Mouse (Mus musculus): ENCODE results near the gene Lrig2. TPM values are rescaled to one million over a fixed set of nuclear protein-coding genes. Genes with fewer than 3 reads are reported as not detected.

The Lrig2 gene
- polyA plus RNA-seq, 1 experiment from 2014 or later, result 6.4 TPM

DNA sequence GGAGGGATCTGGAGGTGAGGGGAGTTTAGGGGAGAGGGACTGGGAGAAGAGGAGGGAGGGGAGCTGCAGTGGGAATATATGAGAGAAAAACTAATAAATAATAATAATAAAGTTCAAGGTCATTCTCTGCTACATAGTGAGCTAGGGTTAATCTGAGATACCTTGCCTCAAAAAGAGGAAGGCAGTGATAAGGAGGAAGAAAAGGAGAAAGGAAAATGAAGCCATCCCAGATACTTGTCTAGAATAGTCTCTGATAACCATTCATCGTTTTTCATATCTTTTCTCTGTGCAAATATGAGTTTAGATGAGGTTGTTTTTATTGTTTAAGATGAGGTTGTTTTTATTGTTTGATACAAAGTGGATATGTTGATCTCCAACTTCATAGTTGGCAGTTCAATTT, 13.3 kb upstream of the Lrig2 start:
- H3K9ac ChIP-seq (ENCODE audit: low read depth, low read length), result no peak overlapping the region
- ATAC-seq, result no peak
- no peak overlapping the region for H3K4me3 ChIP-seq (ENCODE audit: low read depth, low read length)
- H3K9me3 ChIP-seq (ENCODE audit: control insufficient read depth), result no peaks in the 10 kb centered on the region
- 60% methylated on average over 1 of the region's 1 CpGs for whole genome bisulfite sequencing
- no peaks in the 10 kb centered on the region for H3K27me3 ChIP-seq (replicated peaks; ENCODE audit: control insufficient read depth, insufficient read depth, low read length)
- H3K4me1 ChIP-seq (replicated peaks; ENCODE audit: control insufficient read depth, insufficient read depth, low read length), result no peaks in the 10 kb centered on the region; the same call in 1 of the 2 replicates
- no peak overlapping the region for H3K4me2 ChIP-seq (replicated peaks; ENCODE audit: low read depth)
- TF ChIP-seq CTCF (IDR thresholded peaks at IDR 0.05; ENCODE audit: low read depth), result no peak
- H3K27ac ChIP-seq (ENCODE audit: low read depth, low read length), result no peak overlapping the region
- no peaks in the 10 kb centered on the region for H3K36me3 ChIP-seq (ENCODE audit: control insufficient read depth, insufficient read depth)

DNA sequence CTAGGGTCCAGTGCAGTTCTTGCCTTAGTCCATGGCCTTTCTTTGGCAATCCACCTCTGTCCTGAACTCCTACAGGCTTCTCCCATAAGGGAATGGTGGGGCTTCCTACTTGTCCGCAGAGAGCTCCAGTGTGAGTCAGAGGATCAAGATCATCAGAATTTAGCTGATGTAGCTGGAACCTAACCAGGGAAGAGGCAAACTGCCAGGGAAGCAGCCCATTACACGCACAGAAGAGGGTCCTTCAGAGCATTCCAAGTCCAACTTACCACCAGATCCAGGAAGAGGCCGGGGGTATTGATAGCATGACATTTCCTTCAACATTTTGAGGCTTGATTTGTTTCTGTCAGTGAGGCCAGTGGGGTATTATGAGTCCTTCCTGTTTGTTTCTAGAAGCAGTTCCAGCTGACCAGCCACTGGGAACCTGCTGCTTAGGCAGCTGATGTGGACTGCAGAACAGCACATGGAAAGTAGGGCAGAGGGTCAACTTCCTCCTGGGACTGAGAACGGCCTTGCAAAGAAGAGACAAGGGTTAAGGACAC, 11.7 kb upstream of the Lrig2 start:
- Histone ChIP-seq H3K27ac (ENCODE audit: low read depth, low read length) (peak overlapping the region; percentile 79), H3K27me3 (replicated peaks; ENCODE audit: control insufficient read depth, insufficient read depth, low read length) (no peaks in the 10 kb centered on the region), H3K36me3 (ENCODE audit: control insufficient read depth, insufficient read depth) (no peaks in the 10 kb centered on the region), H3K9me3 (ENCODE audit: control insufficient read depth) (no peaks in the 10 kb centered on the region), H3K4me1 (replicated peaks; ENCODE audit: control insufficient read depth, insufficient read depth, low read length) (no peaks in the 10 kb centered on the region; the same call in 1 of the 2 replicates), H3K9ac (ENCODE audit: low read depth, low read length) (no peak overlapping the region), H3K4me2 (replicated peaks; ENCODE audit: low read depth) (peak overlapping the region; percentile 3; the same call in 1 of the 2 replicates), H3K4me3 (ENCODE audit: low read depth, low read length) (no peak overlapping the region)
- no peak for TF ChIP-seq CTCF (IDR thresholded peaks at IDR 0.05; ENCODE audit: low read depth)
- peak; percentile 46 for ATAC-seq
- WGBS, result 48% methylated on average over 4 of the region's 4 CpGs

- Histone ChIP-seq H3K4me1 (replicated peaks; ENCODE audit: control insufficient read depth, insufficient read depth, low read length) (no peaks in the 10 kb centered on the region; the same call in 1 of the 2 replicates), H3K27me3 (replicated peaks; ENCODE audit: control insufficient read depth, insufficient read depth, low read length) (no peaks in the 10 kb centered on the region), H3K27ac (ENCODE audit: low read depth, low read length) (no peak overlapping the region), H3K9me3 (ENCODE audit: control insufficient read depth) (no peaks in the 10 kb centered on the region), H3K4me2 (replicated peaks; ENCODE audit: low read depth) (no peak overlapping the region), H3K36me3 (ENCODE audit: control insufficient read depth, insufficient read depth) (no peaks in the 10 kb centered on the region), H3K4me3 (ENCODE audit: low read depth, low read length) (no peak overlapping the region), H3K9ac (ENCODE audit: low read depth, low read length) (no peak overlapping the region)
- TF ChIP-seq CTCF (IDR thresholded peaks at IDR 0.05; ENCODE audit: low read depth), result no peak
- WGBS, result 62% methylated on average over 3 of the region's 3 CpGs
- no peak for ATAC-seq
Observed at GRCm38 (mm10) chr3:104521341-104521924, 9.7 kb upstream of the Lrig2 start.

DNA sequence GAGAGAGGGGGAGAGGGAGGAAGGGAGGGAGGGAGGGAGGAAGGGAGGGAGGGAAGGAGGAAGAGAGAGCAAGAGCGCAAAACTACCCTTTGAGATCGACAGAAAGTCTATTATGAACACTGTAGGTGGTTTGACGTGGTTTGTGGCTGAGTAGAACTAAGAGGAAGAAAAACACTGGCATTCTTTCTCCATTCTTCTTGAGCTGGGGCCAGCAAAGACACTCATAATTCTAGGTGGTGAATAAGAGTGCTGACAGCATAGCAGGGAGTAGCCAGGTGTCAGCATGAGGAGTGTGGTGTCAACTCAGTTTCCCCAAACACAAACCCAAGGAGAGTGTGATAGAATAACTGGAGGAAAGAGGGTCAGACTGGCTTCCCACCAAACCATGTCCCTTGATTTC, 8.8 kb upstream of the Lrig2 start:
- Histone ChIP-seq H3K4me1 (replicated peaks; ENCODE audit: control insufficient read depth, insufficient read depth, low read length) (no peaks in the 10 kb centered on the region; the same call in 1 of the 2 replicates), H3K9ac (ENCODE audit: low read depth, low read length) (no peak overlapping the region), H3K9me3 (ENCODE audit: control insufficient read depth) (no peaks in the 10 kb centered on the region), H3K4me3 (ENCODE audit: low read depth, low read length) (no peak overlapping the region), H3K4me2 (replicated peaks; ENCODE audit: low read depth) (no peak overlapping the region), H3K27me3 (replicated peaks; ENCODE audit: control insufficient read depth, insufficient read depth, low read length) (no peaks in the 10 kb centered on the region), H3K27ac (ENCODE audit: low read depth, low read length) (no peak overlapping the region), H3K36me3 (ENCODE audit: control insufficient read depth, insufficient read depth) (no peaks in the 10 kb centered on the region)
- no peak for TF ChIP-seq CTCF (IDR thresholded peaks at IDR 0.05; ENCODE audit: low read depth)
- WGBS, result 65% methylated on average over 3 of the region's 3 CpGs
- no peak for ATAC-seq

GRCm38 (mm10) chr3:104518931-104519330, 7.2 kb upstream of the Lrig2 start:
- ATAC-seq, result peak; percentile 71
- H3K27me3 ChIP-seq (replicated peaks; ENCODE audit: control insufficient read depth, insufficient read depth, low read length), result no peaks in the 10 kb centered on the region
- 39% methylated on average over 6 of the region's 6 CpGs for WGBS
- no peaks in the 10 kb centered on the region; the same call in 1 of the 2 replicates for H3K4me1 ChIP-seq (replicated peaks; ENCODE audit: control insufficient read depth, insufficient read depth, low read length)
- peak overlapping the region; percentile 54; the same call in 1 of the 2 replicates for H3K27ac ChIP-seq (ENCODE audit: low read depth, low read length)
- no peak overlapping the region for H3K9ac ChIP-seq (ENCODE audit: low read depth, low read length)
- no peak overlapping the region for H3K4me2 ChIP-seq (replicated peaks; ENCODE audit: low read depth)
- TF ChIP-seq CTCF (IDR thresholded peaks at IDR 0.05; ENCODE audit: low read depth), result peak; percentile 70
- H3K36me3 ChIP-seq (ENCODE audit: control insufficient read depth, insufficient read depth), result no peaks in the 10 kb centered on the region
- H3K4me3 ChIP-seq (ENCODE audit: low read depth, low read length), result no peak overlapping the region
- no peaks in the 10 kb centered on the region for H3K9me3 ChIP-seq (ENCODE audit: control insufficient read depth)

DNA sequence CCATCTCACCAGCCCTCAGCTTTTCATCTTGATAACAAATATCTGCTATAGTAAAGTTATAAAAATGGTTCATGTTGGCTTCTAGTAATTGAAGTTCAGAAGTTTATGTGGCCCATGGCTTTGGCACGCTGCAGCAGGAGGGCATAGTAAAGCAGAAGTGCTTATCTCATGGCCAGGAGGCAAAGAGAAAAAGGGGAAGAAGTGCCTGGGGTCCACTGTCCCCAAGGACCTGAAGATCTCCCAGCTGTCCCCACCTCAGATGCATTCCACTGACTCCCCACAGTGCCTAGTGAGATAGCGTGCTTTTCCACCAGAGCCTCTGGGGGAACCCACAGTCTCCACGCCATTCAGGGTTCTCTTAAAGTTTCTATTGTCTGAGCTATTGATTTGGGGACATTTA, 6.7 kb upstream of the Lrig2 start:
- no peak overlapping the region for H3K4me2 ChIP-seq (replicated peaks; ENCODE audit: low read depth)
- TF ChIP-seq CTCF (IDR thresholded peaks at IDR 0.05; ENCODE audit: low read depth), result no peak
- 71% methylated on average over 3 of the region's 3 CpGs for WGBS
- H3K4me1 ChIP-seq (replicated peaks; ENCODE audit: control insufficient read depth, insufficient read depth, low read length), result no peaks in the 10 kb centered on the region; the same call in 1 of the 2 replicates
- H3K36me3 ChIP-seq (ENCODE audit: control insufficient read depth, insufficient read depth), result no peaks in the 10 kb centered on the region
- no peak for ATAC-seq
- H3K27ac ChIP-seq (ENCODE audit: low read depth, low read length), result no peak overlapping the region
- no peak overlapping the region for H3K4me3 ChIP-seq (ENCODE audit: low read depth, low read length)
- no peaks in the 10 kb centered on the region for H3K27me3 ChIP-seq (replicated peaks; ENCODE audit: control insufficient read depth, insufficient read depth, low read length)
- no peak overlapping the region for H3K9ac ChIP-seq (ENCODE audit: low read depth, low read length)
- no peaks in the 10 kb centered on the region for H3K9me3 ChIP-seq (ENCODE audit: control insufficient read depth)
